Mouse (Mus musculus): Measurements from ENCODE around the gene Smchd1. TPM values are rescaled to one million over a fixed set of nuclear protein-coding genes. Genes with fewer than 3 reads are reported as not detected.
"Not testable (repeated sequence)": the region's sequence is repeated elsewhere in the genome, so short reads cannot be mapped to it uniquely, and the experiment has no call there.

Gene Smchd1
- polyA plus RNA-seq, 1 experiment from 2014 or later: 68.3 TPM

- H3K27ac ChIP-seq: no peak overlapping the region
- H3K4me2 ChIP-seq: no peak overlapping the region
- no peak overlapping the region for H3K9ac ChIP-seq
- ATAC-seq (ENCODE audit: borderline replicate concordance, extremely low read depth, low FRiP score, low TSS enrichment): no peak
- H3K4me3 ChIP-seq: no peak overlapping the region
- peaks cover 31% of the 10 kb centered on the region for H3K36me3 ChIP-seq
- H3K9me3 ChIP-seq: no peaks in the 10 kb centered on the region
- no peaks in the 10 kb centered on the region for H3K27me3 ChIP-seq
- no peaks in the 10 kb centered on the region for H3K4me1 ChIP-seq
- WGBS: 89% methylated on average over 3 of the region's 3 CpGs
Observed at GRCm38 (mm10) chr17:71444126-71444525, 31.0 kb downstream of the Smchd1 start.

DNA sequence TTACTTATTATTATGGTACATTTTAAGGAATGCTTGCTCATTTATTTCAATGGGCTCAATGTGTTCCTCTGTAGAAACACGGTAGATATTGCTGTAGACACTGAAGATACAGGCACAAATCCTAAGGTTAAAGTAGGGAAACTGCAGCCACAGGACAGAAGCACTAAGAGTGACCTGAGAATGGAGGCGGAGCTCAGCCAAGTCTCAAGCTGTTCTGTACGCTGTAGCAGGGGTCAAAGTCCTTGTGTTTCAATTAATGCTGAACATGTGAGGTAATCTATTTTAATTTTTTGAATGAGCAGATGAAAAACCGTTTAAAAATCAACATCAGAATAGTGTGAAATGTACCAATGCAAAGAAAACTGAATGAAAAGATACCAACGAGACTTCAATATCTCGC, 31.9 kb downstream of the Smchd1 start:
- H3K4me1 ChIP-seq: no peaks in the 10 kb centered on the region
- H3K9me3 ChIP-seq: no peaks in the 10 kb centered on the region
- 84% methylated on average over 6 of the region's 6 CpGs for WGBS
- H3K4me3 ChIP-seq: no peak overlapping the region
- H3K4me2 ChIP-seq: no peak overlapping the region
- H3K9ac ChIP-seq: no peak overlapping the region
- ATAC-seq (ENCODE audit: borderline replicate concordance, extremely low read depth, low FRiP score, low TSS enrichment): no peak
- peaks cover 31% of the 10 kb centered on the region for H3K36me3 ChIP-seq
- H3K27me3 ChIP-seq: no peaks in the 10 kb centered on the region
- no peak overlapping the region for H3K27ac ChIP-seq

DNA sequence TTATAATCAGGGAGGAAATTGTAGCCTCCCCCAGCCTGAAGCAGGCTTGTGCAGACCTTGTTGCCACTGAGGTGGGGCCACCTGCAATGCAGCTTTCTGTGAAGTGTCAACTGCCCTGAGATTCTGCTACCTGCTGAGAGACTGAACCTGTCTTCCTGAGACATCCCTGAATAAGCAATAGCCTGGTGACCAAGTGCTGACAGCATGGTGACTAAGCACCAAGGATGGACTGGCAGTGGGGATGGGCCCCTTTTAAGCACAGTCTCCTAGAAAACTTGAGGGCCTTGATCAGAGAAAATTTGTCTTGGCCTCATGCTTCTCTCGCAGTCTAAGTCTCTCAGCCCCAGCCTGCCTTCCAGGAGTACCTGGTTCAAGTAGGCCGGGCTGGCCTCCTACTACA, 52.6 kb downstream of the Smchd1 start:
- 99% methylated on average over 2 of the region's 2 CpGs for WGBS
- H3K27ac ChIP-seq; H3K4me1 ChIP-seq; H3K4me2 ChIP-seq; H3K9ac ChIP-seq; H3K4me3 ChIP-seq; H3K27me3 ChIP-seq; H3K9me3 ChIP-seq; ATAC-seq (ENCODE audit: borderline replicate concordance, extremely low read depth, low FRiP score, low TSS enrichment): not testable (repeated sequence)
- peaks cover 40% of the 10 kb centered on the region for H3K36me3 ChIP-seq

- H3K9me3 ChIP-seq; H3K9ac ChIP-seq; H3K4me3 ChIP-seq; ATAC-seq (ENCODE audit: borderline replicate concordance, extremely low read depth, low FRiP score, low TSS enrichment); H3K27ac ChIP-seq; H3K4me1 ChIP-seq; H3K27me3 ChIP-seq; H3K4me2 ChIP-seq: not testable (repeated sequence)
- peaks cover 52% of the 10 kb centered on the region for H3K36me3 ChIP-seq
- WGBS: 86% methylated on average over 5 of the region's 5 CpGs
Observed at GRCm38 (mm10) chr17:71419448-71419847, 55.7 kb downstream of the Smchd1 start.

DNA sequence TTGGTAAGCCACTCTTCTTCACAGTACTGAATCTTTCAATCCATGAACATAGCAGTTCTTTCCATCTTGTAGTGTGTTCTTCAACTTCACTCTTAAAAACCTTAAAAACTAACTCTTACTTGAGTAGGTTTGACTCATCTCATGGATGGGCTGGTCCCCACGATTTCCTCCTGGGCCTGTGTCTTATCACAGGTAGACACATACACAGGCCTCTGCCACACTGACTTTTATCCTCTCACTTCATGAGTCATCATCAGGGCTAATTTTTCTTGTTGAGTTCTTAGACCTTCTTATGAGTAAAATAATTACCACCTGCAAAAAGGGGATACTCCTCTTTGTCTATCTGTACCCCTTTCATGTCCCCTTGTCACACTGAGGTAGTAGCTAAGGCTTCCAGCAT, 58.1 kb downstream of the Smchd1 start:
- Histone ChIP-seq H3K4me3 (no peak overlapping the region), H3K36me3 (peaks cover 31% of the 10 kb centered on the region), H3K4me2 (no peak overlapping the region), H3K4me1 (no peaks in the 10 kb centered on the region), H3K27me3 (no peaks in the 10 kb centered on the region), H3K9me3 (peaks cover 5% of the 10 kb centered on the region; the same call in 1 of the 2 replicates), H3K27ac (no peak overlapping the region), H3K9ac (no peak overlapping the region)
- no peak for ATAC-seq (ENCODE audit: borderline replicate concordance, extremely low read depth, low FRiP score, low TSS enrichment)
- WGBS: 94% methylated on average over 1 of the region's 1 CpGs

DNA sequence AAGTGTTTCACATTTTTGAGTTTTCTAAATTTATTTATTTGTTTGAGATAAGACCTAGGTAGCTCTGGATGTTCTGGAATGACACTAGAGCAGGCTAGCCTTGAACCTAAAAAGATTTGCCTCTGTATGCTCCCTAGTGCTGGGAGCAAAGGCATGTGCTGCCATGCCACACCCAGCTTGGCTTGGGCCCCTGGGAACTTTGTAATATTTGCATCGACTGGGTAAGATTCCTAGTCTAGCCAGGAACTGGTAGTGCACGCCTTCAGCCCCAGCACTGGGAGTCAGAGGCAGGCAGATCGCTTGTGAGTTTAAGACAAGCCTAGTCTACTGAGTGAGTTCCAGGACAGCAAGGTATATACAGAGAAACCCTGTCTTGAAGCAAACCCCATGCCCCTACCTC, 87.7 kb downstream of the Smchd1 start:
- 88% methylated on average over 3 of the region's 3 CpGs for WGBS
- Histone ChIP-seq H3K27ac (no peak overlapping the region), H3K9ac (no peak overlapping the region), H3K4me2 (no peak overlapping the region), H3K9me3 (no peaks in the 10 kb centered on the region), H3K36me3 (peaks cover 28% of the 10 kb centered on the region), H3K27me3 (no peaks in the 10 kb centered on the region), H3K4me3 (no peak overlapping the region), H3K4me1 (no peaks in the 10 kb centered on the region)
- no peak for ATAC-seq (ENCODE audit: borderline replicate concordance, extremely low read depth, low FRiP score, low TSS enrichment)

DNA sequence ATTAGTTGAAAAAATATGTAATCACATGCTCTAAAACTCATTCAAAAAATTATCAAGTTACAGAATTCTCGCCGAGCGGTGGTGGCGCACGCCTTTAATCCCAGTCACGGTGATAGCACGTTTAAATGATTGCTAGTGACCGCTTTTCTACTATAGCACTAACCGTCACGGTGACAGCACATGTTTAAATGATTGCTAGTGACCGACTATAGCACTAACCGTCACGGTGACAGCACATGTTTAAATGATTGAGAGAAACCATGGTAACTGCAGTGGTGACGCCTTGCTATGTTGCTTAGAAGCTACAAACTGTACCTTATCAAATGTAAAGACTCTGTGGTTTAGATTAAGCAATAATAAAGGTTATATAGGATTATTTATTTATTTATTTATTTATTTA, 94.8 kb downstream of the Smchd1 start:
- H3K27me3 ChIP-seq: no peaks in the 10 kb centered on the region
- 91% methylated on average over 14 of the region's 14 CpGs for WGBS
- peaks cover 22% of the 10 kb centered on the region for H3K36me3 ChIP-seq
- no peak overlapping the region for H3K4me3 ChIP-seq
- H3K4me2 ChIP-seq: no peak overlapping the region
- ATAC-seq (ENCODE audit: borderline replicate concordance, extremely low read depth, low FRiP score, low TSS enrichment): no peak
- no peaks in the 10 kb centered on the region for H3K4me1 ChIP-seq
- H3K9me3 ChIP-seq: no peaks in the 10 kb centered on the region
- no peak overlapping the region for H3K27ac ChIP-seq
- H3K9ac ChIP-seq: no peak overlapping the region

DNA sequence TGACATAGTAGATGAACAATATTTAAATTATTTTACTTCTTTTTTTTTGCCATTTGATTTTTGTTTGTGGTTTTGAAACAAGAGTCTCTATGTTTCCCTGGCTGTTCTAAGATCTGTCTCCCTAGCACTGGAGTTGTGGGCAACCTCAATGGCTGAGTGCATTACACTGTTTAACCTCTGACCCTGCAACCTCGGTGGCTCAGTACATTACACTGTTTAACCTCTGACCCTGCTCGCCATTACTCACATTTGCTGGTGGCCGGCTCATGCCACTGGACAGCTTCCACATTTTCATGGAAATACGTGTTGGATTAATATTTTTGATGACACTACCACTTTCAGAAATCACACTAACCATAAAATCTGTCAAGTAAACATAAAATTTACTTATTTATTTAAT, 97.2 kb downstream of the Smchd1 start:
- ATAC-seq (ENCODE audit: borderline replicate concordance, extremely low read depth, low FRiP score, low TSS enrichment): no peak
- Histone ChIP-seq H3K9ac (no peak overlapping the region), H3K4me3 (no peak overlapping the region), H3K4me1 (no peaks in the 10 kb centered on the region), H3K36me3 (peaks cover 22% of the 10 kb centered on the region), H3K27me3 (no peaks in the 10 kb centered on the region), H3K4me2 (no peak overlapping the region), H3K27ac (no peak overlapping the region), H3K9me3 (no peaks in the 10 kb centered on the region)
- 51% methylated on average over 4 of the region's 4 CpGs for WGBS

DNA sequence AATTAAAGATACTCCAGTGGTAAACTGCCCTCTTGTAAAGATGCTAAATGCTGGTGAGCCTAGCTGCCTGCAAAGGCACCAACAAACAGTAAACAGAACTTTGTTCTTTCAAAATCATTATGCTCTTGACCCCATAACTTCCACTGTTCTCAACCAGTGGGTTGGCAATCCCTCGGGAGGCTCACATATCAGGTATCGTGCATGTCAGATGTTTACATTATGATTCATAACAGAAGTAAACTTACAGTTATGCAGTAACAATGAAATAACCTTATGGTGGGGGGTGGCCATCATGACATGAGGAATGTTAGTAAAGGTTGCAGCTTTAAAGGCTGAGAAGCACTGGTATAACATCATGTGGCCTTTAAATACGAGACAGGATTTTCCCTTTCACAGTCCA, 119.6 kb downstream of the Smchd1 start:
- ATAC-seq (ENCODE audit: borderline replicate concordance, extremely low read depth, low FRiP score, low TSS enrichment): no peak

GRCm38 (mm10) chr17:71354205-71354604, 120.9 kb downstream of the Smchd1 start:
- 95% methylated on average over 11 of the region's 11 CpGs for WGBS
- Histone ChIP-seq H3K9ac (no peak overlapping the region), H3K4me2 (no peak overlapping the region), H3K4me1 (no peaks in the 10 kb centered on the region), H3K27ac (no peak overlapping the region), H3K9me3 (no peaks in the 10 kb centered on the region), H3K36me3 (peaks cover 41% of the 10 kb centered on the region), H3K27me3 (no peaks in the 10 kb centered on the region), H3K4me3 (no peak overlapping the region)
- no peak for ATAC-seq (ENCODE audit: borderline replicate concordance, extremely low read depth, low FRiP score, low TSS enrichment)

More for the DNA sequence above, 119.6 kb downstream of the Smchd1 start:
- Histone ChIP-seq H3K9ac (no peak overlapping the region), H3K27ac (no peak overlapping the region), H3K27me3 (no peaks in the 10 kb centered on the region), H3K4me3 (no peak overlapping the region), H3K9me3 (no peaks in the 10 kb centered on the region), H3K36me3 (peaks cover 49% of the 10 kb centered on the region), H3K4me1 (no peaks in the 10 kb centered on the region), H3K4me2 (no peak overlapping the region)
- WGBS: 51% methylated on average over 3 of the region's 3 CpGs

DNA sequence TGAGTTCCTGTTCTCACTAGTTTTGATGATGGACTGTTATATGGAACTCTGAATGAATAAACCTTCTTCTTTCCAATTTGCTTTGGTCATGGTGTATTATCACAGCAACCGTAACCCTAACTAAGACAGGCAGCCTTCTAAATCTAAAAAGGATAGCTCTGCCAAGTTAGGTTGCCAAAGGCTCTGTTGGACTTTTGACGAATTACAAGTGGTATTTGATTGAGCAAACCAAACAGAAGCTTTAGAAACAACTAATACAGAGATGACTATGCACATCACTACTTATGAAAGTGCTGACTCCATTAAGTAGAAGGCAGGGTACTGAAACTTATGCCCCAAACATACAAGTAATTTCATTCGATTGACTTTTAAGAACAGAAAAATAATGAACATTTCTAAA, 127.0 kb downstream of the Smchd1 start:
- no peaks in the 10 kb centered on the region for H3K9me3 ChIP-seq
- no peak for ATAC-seq (ENCODE audit: borderline replicate concordance, extremely low read depth, low FRiP score, low TSS enrichment)

GRCm38 (mm10) chr17:71342006-71342405, 133.1 kb downstream of the Smchd1 start:
- Histone ChIP-seq H3K27me3 (no peaks in the 10 kb centered on the region), H3K27ac (no peak overlapping the region), H3K4me2 (no peak overlapping the region), H3K4me3 (no peak overlapping the region), H3K36me3 (peaks cover 28% of the 10 kb centered on the region), H3K9ac (no peak overlapping the region), H3K9me3 (no peaks in the 10 kb centered on the region), H3K4me1 (no peaks in the 10 kb centered on the region)
- 91% methylated on average over 3 of the region's 3 CpGs for WGBS
- no peak for ATAC-seq (ENCODE audit: borderline replicate concordance, extremely low read depth, low FRiP score, low TSS enrichment)

More for the DNA sequence above, 127.0 kb downstream of the Smchd1 start:
- WGBS: 93% methylated on average over 3 of the region's 3 CpGs
- Histone ChIP-seq H3K4me1 (no peaks in the 10 kb centered on the region), H3K36me3 (peaks cover 57% of the 10 kb centered on the region), H3K9ac (no peak overlapping the region), H3K27ac (no peak overlapping the region), H3K4me3 (no peak overlapping the region), H3K4me2 (no peak overlapping the region), H3K27me3 (no peaks in the 10 kb centered on the region)

GRCm38 (mm10) chr17:71338627-71339026, 136.5 kb downstream of the Smchd1 start:
- no peaks in the 10 kb centered on the region for H3K27me3 ChIP-seq
- no peak overlapping the region for H3K4me2 ChIP-seq
- ATAC-seq (ENCODE audit: borderline replicate concordance, extremely low read depth, low FRiP score, low TSS enrichment): no peak
- no peaks in the 10 kb centered on the region for H3K4me1 ChIP-seq
- H3K36me3 ChIP-seq: peaks cover 15% of the 10 kb centered on the region
- H3K27ac ChIP-seq: no peak overlapping the region
- no peak overlapping the region for H3K9ac ChIP-seq
- H3K4me3 ChIP-seq: no peak overlapping the region
- H3K9me3 ChIP-seq: no peaks in the 10 kb centered on the region
- 96% methylated on average over 6 of the region's 6 CpGs for WGBS

Data from lung, embryonic 15.5 days (tissue).